Mouse (Mus musculus): ENCODE data around the gene Fiz1.
A peak's percentile ranks its signal among the peaks of the same experiment; 100 is the strongest.
"Not testable (repeated sequence)": the region's sequence is repeated elsewhere in the genome, so short reads cannot be mapped to it uniquely, and the experiment has no call there.

Gene Fiz1

DNA sequence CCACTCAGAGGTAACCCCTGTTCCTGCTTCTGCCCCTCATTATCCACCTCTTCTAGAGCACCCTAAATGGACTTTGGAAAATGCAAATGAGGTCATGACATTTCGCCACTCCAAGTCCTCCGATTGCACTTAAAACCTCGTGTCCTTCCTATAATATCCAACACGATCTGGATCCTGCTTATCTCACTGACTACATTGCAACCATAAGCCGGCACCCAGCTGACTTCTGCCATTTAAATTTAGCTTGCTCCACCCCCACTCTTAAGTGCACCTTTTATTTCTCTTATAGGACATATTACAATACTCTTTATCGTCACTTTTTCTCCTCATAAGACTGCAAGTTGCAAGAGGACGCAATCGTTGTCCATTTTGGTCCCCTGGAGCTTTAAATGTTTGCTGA is 23.0 kb upstream of the Fiz1 start:
- DNase-seq: no peak

DNA sequence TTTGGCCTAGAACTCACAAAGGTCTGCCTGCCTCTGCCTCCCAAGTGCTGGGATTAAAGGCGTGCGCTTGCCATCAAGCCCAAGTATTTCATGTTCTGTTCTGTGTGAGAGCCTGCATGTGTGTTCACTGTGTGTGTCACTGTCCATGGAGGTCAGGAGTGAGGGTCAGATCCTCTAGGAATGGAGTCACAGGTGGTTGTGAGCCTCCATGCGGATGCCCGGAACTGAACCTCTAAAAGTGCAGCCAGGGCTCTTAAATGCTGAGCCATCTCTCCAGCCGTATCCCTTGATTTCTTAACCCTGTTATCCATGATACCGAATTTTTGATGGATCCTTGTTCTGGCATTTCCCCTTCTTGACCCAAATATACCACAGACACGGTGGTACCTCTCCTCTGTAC is 22.5 kb upstream of the Fiz1 start:
- DNase-seq: no peak

DNA sequence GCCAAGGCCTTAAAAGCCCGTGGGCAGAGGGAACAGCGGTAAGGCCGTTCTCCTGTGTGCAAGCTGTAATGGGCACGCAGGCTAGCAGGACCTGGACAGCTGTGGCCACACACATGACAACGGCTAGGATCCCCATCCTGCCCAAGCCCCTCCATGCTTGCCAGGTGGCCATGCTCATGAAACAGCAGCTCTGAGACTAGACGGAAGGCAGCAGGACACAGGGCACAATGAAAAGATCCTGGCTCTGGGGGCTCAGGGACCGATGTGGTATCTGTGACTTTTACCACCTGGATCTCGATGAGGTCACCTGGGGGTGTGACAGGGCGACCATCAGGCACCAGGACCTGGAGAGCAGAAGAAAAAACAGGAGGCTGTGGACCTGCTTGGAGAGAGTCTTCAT is 21.6 kb upstream of the Fiz1 start:
- no peak for DNase-seq

DNA sequence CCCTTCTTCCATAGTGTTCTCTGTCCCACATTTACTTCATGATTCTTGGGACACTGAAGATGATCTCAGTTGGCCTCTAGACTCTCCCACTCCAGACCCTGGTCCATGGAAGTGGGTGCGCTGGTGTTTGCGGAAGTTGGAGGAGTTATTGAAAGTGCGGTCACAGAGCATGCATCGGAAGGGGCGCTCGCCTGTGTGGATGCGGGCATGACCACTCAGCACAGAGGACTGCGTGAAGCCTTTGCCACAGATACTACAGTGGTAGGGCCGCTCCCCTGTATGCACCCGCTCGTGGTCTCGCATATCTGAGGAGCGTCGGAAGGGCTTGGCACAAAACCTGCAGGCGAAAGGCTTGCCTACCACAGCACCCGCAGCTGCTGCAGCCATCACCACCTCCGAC is 21.1 kb upstream of the Fiz1 start:
- no peak for DNase-seq

DNA sequence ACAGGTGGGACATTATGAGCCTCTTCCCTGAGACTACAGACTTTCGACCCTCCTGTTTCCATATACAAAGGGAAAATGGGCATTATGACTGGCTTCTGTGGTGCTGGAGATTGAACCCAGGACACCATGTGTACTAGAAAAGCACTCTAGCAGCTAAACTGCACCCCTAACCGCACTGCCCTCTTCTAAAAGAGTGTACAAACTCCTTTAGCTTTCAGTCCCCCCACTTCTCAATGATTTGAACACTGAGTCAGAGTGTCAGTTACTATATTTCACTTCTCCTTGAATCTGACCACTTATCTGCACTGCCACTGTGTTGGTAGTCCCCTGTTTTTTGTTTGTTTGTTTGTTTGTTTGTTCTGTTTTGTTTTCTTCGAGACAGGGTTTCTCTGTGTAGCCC is 19.3 kb upstream of the Fiz1 start, which contains the start of gene 4632433K11Rik:
Gene 4632433K11Rik, plus strand, starts transcription at position 301 of the 400 bp plus-strand sequence.
- DNase-seq: no peak

DNA sequence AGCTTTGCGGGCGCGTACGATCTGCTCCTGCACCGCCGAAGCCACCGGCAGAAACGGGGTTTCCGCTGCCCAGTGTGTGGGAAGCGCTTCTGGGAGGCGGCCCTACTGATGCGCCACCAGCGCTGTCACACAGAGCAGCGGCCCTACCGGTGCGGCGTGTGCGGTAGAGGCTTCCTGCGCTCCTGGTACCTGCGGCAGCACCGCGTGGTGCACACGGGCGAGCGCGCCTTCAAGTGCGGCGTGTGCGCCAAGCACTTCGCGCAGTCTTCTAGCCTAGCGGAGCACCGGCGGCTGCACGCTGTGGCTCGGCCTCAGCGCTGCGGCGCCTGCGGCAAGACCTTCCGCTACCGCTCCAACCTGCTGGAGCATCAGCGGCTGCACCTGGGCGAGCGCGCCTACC is 17.0 kb upstream of the Fiz1 start:
- no peak for DNase-seq

DNA sequence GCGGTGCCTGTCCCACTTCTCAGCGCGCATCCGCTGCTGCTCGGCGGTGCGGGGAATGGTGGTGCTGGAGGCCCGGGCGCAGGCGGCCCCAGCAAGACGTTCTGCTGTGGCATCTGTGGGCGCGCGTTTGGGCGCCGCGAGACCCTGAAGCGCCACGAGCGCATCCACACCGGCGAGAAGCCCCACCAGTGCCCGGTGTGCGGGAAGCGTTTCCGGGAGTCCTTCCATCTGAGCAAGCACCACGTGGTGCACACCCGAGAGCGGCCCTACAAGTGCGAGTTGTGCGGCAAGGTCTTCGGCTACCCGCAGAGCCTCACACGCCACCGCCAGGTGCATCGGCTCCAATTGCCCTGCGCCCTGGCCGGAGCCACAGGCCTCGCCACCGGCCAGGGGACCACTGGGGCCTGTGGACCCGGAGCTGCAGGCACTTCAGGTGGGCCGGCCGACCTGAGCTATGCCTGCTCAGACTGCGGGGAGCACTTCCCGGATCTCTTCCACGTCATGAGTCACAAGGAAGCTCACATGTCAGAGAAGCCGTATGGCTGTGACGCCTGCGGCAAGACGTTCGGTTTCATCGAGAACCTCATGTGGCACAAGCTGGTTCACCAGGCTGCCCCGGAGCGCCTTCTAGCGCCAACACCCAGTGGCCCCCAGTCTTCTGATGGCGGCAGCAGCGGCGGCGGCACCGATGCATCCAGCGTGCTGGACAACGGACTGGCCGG is 16.2 kb upstream of the Fiz1 start:
- DNase-seq: no peak

DNA sequence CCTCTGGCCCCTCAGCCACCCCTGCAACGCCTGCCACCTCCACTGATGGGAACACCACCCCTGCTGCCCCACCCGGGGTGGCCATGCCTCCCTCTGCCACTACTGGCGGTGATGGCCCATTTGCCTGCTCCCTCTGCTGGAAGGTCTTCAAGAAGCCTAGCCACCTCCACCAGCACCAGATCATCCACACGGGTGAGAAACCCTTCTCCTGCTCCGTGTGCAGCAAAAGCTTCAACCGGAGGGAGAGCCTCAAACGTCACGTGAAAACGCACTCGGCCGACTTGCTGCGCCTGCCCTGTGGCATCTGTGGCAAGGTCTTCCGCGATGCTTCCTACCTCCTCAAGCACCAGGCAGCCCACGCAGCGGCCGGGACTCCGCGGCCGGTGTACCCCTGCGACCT is 15.4 kb upstream of the Fiz1 start:
- DNase-seq: no peak

DNA sequence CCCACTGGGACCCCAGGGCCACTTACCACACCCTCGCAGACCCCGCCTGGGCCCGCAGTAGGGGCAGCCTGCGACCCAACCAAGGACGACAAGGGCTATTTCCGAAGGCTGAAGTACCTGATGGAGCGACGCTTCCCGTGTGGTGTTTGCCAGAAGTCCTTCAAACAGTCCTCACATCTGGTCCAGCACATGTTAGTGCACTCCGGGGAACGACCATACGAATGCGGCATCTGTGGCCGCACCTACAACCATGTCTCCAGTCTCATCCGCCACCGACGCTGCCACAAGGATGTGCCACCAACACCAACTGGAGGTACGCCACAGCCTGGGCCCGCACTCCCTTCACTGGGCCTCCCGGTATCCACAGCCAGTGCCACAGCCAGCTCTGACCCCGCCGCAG is 15.0 kb upstream of the Fiz1 start:
- no peak for DNase-seq

DNA sequence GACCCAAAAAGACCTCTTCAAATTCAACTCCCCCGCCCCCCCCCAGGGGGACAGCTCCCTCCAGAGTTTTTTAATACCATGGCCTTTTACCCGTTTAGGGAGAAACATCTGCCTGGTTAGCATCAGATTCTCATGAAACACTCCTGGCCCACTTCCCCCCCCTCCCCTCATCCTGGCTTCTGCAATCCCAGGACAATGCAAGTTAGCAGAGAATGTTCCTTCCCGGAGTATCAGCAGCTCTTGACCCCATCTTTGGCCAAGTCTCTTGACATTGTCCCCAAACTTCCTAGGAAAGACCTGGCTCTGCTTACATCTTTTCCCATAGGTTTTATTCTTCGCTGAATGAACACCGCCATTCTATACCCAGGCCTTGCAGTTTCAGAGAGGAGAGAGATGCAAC is 6.7 kb upstream of the Fiz1 start:
- no peak for DNase-seq

DNA sequence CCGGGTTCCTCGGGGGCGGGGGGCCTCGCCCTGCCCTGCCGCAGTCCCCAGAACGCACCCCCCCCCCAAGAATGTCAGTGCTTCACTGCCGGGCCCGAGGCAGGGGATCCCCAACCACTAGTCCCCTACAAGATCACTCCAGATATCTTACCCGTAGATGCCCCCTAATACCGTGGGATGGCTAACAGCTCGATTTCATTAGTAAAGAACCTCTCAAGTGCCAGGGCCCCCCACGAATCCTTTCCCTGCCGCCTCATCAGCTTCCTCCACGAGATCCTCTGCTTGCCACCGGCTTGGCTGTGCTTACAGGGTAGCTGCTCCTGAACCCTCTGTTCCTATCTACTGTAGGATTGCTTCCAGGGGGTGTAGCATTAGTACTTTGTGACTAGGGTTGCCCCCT is 6.2 kb upstream of the Fiz1 start:
- peak; percentile 69 for DNase-seq

DNA sequence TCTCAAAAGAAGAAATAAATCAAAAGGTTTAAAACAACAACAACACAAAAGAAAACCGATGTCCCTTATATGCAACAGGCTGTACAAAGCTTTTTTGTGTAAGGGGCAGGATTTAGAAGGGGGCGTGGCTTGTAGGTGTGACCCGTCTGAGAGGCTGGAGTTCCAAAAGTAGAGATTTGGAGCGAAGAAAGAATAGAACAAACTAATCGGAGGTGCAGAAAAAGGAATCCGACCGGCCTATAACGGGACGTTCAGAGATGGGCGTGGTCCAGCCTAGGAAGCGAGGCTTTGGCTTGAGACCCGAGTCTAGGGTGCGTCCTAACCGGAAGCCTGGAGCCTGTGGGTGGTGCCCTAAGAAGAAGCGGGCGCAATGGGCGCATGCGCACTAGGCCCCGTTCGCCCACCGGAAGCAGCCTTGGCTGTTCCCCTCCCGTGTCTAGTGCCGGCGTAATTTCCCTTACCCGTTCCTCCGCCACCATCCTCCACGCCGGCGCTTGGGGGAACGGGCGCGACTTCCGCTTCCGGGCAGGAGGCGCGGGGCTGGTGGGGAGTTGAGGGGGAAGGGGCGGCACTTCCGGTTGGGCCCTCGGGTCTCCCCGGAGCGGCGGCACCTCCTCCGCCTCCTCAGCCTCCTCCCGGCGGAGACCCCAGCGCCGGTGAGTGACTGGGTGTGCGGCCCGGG is 5.6 kb upstream of the Fiz1 start, which contains the start of the genes Zfp865 and Ccdc106:
Gene Zfp865, plus strand, starts transcription at position 377 of the 682 bp plus-strand sequence.
Gene Ccdc106, plus strand, starts transcription at position 554 of the 682 bp plus-strand sequence.
- peak; percentile 98 for DNase-seq

DNA sequence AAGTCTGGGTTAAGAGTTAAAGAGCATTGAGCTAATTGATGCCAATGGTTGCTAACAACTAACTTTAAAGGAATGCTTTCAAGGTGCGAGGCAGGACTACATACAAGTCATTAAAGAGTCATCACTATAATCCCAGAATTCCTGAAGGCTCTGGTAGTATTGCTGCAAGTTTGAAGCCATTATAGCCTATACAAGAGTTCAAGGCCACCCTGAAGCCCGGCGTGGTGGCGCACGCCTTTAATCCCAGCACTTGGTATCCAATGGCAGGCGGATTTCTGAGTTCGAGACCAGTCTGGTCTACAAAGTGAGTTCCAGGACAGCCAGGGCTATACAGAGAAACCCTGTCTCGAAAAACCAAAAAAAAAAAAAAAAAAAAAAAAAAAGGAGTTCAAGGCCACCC is 5.1 kb upstream of the Fiz1 start:
- peak; percentile 41 for DNase-seq

DNA sequence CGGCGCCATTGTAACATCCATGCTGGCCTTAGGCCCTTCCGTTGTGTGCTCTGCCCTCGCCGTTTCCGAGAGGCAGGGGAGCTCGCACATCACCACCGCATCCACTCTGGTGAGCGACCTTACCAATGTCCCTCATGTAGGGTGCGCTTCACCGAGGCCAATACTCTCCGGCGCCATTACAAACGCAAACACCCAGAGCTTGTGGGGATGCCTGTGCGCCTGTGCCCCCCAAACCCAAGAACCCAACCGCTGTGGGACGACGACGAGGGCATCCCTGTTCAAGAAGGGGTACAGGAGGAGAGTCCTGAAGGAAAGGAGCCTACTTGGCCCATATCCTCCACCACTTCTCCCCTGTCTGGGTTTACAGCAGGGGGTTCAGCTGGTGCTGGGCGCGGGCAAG is 3.4 kb upstream of the Fiz1 start:
- DNase-seq: peak; percentile 57

DNA sequence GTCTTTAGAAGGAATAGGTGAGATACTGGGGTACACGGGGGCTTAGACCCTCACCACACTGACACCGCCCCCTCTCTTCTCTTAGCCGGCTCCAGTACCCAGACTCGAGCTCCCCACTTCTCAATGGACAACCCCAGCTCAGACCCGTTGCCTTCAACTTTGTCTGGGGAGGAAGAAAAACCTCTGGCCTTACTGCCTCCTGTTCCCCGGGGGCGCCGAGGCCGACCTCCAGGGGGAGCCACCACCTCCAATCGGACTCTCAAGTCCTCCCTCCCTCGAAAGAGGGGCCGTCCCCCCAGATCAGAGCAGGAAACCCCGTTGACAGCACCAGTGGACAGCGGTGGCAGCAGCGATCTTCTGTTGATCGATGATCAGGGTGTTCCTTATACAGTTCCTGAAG is 2.9 kb upstream of the Fiz1 start:
- peak; percentile 71 for DNase-seq

DNA sequence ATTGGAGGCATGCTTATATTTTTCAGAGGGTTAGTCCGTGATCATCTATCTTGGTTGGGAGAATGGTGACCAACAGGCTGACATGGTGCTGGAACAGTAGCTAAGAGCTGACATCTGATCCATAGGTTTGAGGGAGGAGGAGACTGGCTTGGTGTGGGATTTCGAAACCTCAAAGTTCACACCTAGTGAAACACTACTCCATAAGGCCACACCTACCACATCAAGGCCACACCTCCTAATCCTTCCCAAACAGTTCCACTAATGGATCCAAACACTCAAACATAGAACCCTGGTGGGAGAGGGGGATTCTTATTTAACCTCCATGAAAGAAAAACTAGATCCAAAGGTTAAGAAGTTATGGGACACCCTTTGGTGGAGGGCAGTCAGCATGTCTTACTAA is 2.4 kb upstream of the Fiz1 start:
- peak; percentile 44 for DNase-seq

DNA sequence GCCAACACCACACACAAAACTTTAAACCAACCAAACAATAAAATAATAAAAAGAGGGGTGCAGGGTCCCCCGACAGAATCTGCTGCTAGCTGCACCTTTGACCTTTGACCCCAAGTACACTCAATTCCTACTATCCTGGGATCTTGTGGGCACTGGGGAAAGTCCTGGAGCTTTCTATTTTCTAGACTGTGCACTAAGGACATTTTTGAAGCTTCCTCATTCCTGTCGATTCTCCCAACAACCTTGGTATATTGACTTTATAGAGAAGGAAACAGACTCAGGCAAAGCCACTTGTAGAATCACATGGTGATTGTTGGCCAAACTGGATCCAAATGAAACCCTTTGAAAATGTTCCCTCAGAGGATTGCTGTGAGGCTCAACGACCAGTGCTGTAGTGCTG is 1.6 kb upstream of the Fiz1 start:
- DNase-seq: no peak

DNA sequence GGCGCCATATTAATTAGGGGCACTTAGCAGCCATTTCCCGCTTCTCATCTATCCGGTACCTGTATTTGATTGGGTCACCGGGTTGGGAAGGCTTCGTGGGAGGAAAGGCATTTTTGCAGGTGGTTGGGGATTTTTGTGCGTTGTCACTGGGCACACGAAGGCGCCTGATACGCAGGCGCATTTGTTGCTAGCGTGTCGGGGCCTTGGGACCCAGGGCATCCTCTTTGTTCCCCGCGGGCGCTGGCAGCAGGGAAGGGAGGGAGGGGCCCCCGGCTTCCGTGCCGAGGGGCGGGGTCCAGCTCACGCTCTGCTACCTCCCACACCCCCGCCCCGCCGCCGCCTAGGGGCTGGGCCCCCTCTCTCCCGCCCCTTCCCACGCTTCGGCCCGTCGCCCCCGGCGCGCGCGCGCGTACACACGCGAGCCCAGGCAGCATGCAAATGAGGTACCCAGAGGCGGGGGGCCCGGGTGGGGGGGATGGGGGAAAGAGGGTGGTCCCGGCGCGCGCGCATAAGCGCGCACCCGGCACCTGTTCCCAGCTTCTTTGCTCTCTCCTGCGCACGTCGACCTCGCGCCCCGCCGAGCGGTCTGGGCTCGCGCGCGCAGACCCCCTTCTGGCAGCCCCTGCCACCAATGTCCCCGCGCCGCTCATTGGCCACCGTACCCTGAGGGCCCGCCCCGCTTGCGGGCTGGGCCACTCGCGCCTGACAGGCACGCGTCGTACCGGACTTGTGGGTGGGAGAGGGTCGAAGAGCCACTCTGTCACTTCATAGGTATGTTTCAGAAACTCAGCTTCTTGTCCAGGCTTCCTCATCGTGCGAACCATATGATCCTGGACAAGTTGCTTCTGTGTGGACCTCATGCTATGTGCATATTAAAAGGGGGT is 863 bp upstream of the Fiz1 start, which contains the start of gene Gm44973:
Gene Gm44973, plus strand, starts transcription at position 379 of the 884 bp plus-strand sequence.
- DNase-seq: peak; percentile 94

DNA sequence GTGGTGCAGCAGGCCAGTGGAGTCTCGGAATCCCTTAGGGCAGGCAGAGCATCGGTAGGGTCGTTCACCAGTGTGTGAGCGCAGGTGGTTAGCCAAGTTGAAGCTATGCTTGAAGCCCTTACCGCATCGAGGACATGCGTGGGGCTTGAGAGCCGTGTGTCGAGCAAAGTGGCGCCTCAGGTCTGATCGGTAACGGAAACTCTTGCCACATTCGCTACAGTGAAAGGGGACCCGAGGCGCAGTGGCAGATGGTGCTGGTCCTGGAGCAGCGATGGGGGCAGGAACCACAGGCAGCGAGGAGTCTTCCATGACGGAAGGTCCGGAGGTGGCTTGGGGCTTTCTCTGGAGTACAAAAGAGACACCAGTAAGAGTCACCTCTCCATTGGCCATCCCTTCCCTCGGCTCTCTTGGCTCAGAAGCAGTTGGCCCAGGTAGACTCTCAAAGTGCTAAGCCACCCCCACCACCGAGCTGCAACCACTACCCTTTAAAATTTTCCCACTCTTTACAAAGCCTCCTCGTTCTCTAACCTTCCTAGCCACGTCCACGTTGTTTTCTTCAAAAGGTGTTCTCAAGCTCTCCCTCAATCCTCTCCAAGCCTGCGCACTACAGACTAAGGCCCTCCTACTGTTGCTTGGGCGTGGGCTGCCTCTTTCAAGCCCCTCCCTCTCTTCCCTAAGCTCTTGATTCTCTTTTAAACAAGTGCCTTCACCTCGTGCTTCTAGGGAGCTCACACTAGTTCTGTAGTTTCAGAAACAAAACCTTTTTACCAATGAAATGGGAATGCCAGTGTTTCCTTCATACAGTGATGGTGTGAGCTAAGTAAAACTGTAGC is 1.6 kb downstream of the Fiz1 start:
- peak; percentile 58 for DNase-seq

DNA sequence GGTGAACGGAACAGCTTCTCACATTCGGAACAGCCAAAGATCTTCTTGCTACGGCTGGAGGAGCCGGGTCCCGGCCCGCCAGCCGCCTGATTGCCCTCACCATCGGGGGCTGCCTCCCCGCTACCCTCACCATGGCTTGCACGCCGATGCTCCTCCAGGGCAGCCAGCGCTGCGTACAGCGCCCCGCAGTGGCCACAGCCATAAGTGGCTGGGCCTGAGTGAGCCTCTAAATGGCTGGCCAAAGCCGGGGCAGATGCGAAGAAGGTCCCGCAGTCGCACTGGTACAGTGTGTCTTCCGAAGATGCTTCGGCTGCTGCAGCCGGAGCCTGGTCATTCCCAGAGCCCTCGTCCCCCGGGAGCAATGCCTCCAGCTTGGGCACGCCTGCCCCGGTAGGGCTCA is 6.3 kb downstream of the Fiz1 start:
- DNase-seq: no peak

DNA sequence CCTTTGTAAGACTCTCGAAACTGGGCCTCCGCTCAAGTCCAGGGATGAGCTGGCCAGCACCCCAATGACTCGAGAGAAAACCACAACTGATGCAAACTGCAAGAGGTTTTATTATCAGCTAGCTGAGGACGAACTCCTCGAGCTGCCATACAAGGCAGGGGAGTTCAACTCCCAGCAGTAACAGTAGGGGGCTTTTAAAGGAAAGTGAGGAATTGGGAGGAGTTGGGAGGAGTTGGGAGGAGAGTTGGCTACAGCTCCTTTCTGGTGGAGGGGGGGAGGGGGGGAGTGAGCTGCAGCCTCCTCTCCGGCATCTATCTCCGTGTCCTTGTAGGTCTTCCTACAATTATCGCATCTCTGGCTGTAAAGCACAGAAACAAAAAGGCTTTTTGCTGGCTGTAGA is 11.6 kb downstream of the Fiz1 start:
- DNase-seq: not testable (repeated sequence)

DNA sequence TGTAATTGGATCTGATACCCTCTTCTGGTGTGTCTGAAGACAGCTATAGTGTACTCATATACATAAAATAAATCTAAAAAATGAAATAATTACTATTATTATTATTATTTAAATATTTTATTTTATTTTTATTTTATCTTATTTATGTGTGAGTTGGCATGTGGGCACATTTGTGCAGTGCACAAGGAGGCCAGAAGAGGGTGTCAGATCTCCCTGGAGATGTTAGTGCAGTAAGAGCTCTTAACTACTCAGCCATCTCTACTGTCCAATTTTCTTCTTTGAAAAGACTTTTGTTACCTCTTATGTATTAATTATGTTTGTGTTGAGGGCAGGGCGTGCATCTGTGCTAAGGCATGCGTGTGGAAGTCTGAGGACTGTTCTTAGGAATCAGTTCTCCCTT is 14.6 kb downstream of the Fiz1 start:
- DNase-seq: no peak

DNA sequence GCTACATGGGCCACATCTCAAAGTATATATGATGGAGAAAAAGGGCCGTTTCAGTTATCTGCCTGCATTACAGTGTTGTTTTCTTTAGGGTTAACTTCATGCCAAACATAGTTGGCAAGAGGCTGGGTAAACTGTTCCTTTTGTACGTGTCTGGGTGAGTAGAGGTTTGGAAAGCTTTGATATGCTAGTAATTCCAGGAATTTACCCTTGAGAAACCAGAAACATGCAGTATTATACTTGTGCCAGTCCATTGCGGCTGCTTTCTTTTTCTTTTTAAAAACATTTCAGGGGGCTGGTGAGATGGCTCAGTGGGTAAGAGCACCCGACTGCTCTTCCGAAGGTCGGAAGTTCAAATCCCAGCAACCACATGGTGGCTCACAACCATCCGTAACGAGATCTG is 17.6 kb downstream of the Fiz1 start:
- DNase-seq: no peak

Data from cerebellum, adult 11-12 months (tissue).